Mouse (Mus musculus) myocyte (in vitro differentiated cells): ENCODE measurements around the gene Bpifa6. TPM values are rescaled to one million over a fixed set of nuclear protein-coding genes. Genes with fewer than 3 reads are reported as not detected.

Experiments used
- H3K27me3 ChIP-seq: one replicate; pipeline ENCODE4 v1.6.1; 2011; ENCODE audit not compliant: control insufficient read depth, insufficient read depth, insufficient read length
- H3K36me3 ChIP-seq: one replicate; pipeline ENCODE4 v1.6.1; 2011; ENCODE audit not compliant: control insufficient read depth, insufficient read depth
- H3K4me2 ChIP-seq: one replicate; pipeline ENCODE4 v1.6.1; 2011; ENCODE audit warnings: low read depth, control low read depth
- H3K4me3 ChIP-seq: one replicate; pipeline ENCODE4 v1.5.1; 2011; ENCODE audit warnings: mild to moderate bottlenecking, control low read depth, moderate library complexity
- H3K79me2 ChIP-seq: one replicate; pipeline ENCODE4 v1.6.1; 2011; ENCODE audit not compliant: control insufficient read depth, insufficient read depth
- H3ac ChIP-seq: one replicate; pipeline ENCODE4 v1.6.1; 2011; ENCODE audit not compliant: control insufficient read depth, insufficient read length
- CEBPB ChIP-seq: IDR thresholded peaks from 2 replicates; pipeline ENCODE4 v1.6.1; 2011; ENCODE audit warnings: mild to moderate bottlenecking, moderate library complexity; ENCODE audit not compliant: poor library complexity, insufficient read depth, severe bottlenecking
- E2F4 ChIP-seq: IDR thresholded peaks from one replicate; pipeline ENCODE4 v1.6.1; 2011; ENCODE audit warnings: mild to moderate bottlenecking, control low read depth, moderate library complexity; ENCODE audit not compliant: insufficient read depth
- MAX ChIP-seq: IDR thresholded peaks from one replicate; pipeline ENCODE4 v1.6.1; 2011; ENCODE audit warnings: low read depth, mild to moderate bottlenecking, control low read depth
- MYOD1 ChIP-seq, 3 experiments: IDR thresholded peaks; one replicate each; pipeline ENCODE4 v1.6.1; 2011; ENCODE audit warnings: control low read depth in 2 of 3, low read depth in 2 of 3, mild to moderate bottlenecking in 2 of 3, moderate library complexity in 1 of 3; ENCODE audit not compliant: insufficient read length in 2 of 3, control insufficient read depth in 1 of 3
- MYOG ChIP-seq, 3 experiments: IDR thresholded peaks; one replicate each; pipeline ENCODE4 v1.6.1; 2011; ENCODE audit warnings: control low read depth in 2 of 3, low read depth in 2 of 3, mild to moderate bottlenecking in 2 of 3; ENCODE audit not compliant: insufficient read length in 2 of 3, control insufficient read depth in 1 of 3, insufficient read depth in 1 of 3
- POLR2A ChIP-seq: IDR thresholded peaks from one replicate; pipeline ENCODE4 v1.6.1; 2011; ENCODE audit warnings: low read depth, mild to moderate bottlenecking, control low read depth, moderate library complexity; ENCODE audit not compliant: insufficient read length
- POLR2AphosphoS2 ChIP-seq: IDR thresholded peaks from one replicate; pipeline ENCODE4 v1.6.1; 2011; ENCODE audit warnings: low read depth, control low read depth; ENCODE audit not compliant: insufficient read length
- REST ChIP-seq: IDR thresholded peaks from one replicate; pipeline ENCODE4 v1.6.1; 2011; ENCODE audit warnings: mild to moderate bottlenecking, control low read depth, moderate library complexity; ENCODE audit not compliant: insufficient read depth, insufficient read length
- SRF ChIP-seq: IDR thresholded peaks from one replicate; pipeline ENCODE4 v1.6.1; 2011; ENCODE audit warnings: low read depth; ENCODE audit not compliant: control insufficient read depth, insufficient read length
- TCF12 ChIP-seq: IDR thresholded peaks from one replicate; pipeline ENCODE4 v1.6.1; 2011; ENCODE audit warnings: mild to moderate bottlenecking, control low read depth; ENCODE audit not compliant: poor library complexity, insufficient read depth, severe bottlenecking
- TCF3 ChIP-seq: IDR thresholded peaks from one replicate; pipeline ENCODE4 v1.6.1; 2011; ENCODE audit warnings: low read depth, control low read depth; ENCODE audit not compliant: insufficient read length
- USF1 ChIP-seq: IDR thresholded peaks from one replicate; pipeline ENCODE4 v1.6.1; 2011; ENCODE audit warnings: low read depth, mild to moderate bottlenecking, control low read depth, moderate library complexity
- polyA plus RNA-seq: library from polyadenylated mRNA; unstranded; fragments of >200 nt; fragmentation: generic; extraction: Trizol; gene quantifications from one replicate; pipeline ENCODE4 v1.2.1, GENCODE M21; 2012; ENCODE audit warnings: missing spikeins

The Bpifa6 gene
- polyA plus RNA-seq, 1 experiment: not detected

DNA sequence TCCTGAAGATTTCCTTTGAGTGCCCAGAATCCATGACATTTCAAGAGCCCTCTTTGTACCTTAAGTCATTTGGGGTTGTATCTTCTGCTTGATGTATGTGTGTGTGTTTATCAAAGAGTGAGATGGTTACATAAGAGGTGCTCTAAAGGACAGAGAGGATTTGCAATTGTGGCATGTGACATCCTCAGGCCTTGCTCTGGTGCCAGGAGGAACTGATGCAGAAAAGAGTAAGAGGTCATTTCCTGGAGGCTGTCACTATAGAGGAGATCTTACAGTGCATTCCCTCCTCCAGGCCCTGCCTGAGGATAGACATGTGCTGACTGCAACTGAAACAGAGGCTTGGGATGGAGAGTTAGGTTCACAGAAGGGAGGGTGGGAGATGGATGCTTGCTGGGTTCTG, 26.3 kb downstream of the Bpifa6 start:
- Histone ChIP-seq H3ac (no peak overlapping the region), H3K4me2 (no peak overlapping the region), H3K79me2 (no peaks in the 10 kb centered on the region), H3K4me3 (no peak overlapping the region), H3K36me3 (no peaks in the 10 kb centered on the region), H3K27me3 (no peaks in the 10 kb centered on the region)
- no peak for TF ChIP-seq POLR2AphosphoS2
- no peak for TF ChIP-seq MYOG (IDR thresholded peaks at IDR 0.05; ENCODE audit: control insufficient read depth in 1 of 3, insufficient read depth in 1 of 3, insufficient read length in 2 of 3, low read depth in 2 of 3)
- no peak for TF ChIP-seq CEBPB
- no peak for TF ChIP-seq POLR2A
- TF ChIP-seq MYOD1 (IDR thresholded peaks at IDR 0.05; ENCODE audit: control insufficient read depth in 1 of 3, insufficient read length in 2 of 3, low read depth in 2 of 3): no peak
- TF ChIP-seq REST: no peak
- no peak for TF ChIP-seq TCF12
- no peak for TF ChIP-seq E2F4
- TF ChIP-seq TCF3: no peak
- TF ChIP-seq SRF: no peak
- TF ChIP-seq USF1: no peak
- TF ChIP-seq MAX: no peak

GRCm38 (mm10) chr2:154004456-154004855, 29.7 kb downstream of the Bpifa6 start:
- TF ChIP-seq TCF3 (no peak), MAX (no peak), SRF (no peak), POLR2AphosphoS2 (no peak), USF1 (no peak), TCF12 (no peak)
- Histone ChIP-seq H3K36me3 (no peaks in the 10 kb centered on the region), H3K4me2 (no peak overlapping the region), H3K79me2 (no peaks in the 10 kb centered on the region), H3K27me3 (no peaks in the 10 kb centered on the region), H3K4me3 (no peak overlapping the region), H3ac (no peak overlapping the region)

DNA sequence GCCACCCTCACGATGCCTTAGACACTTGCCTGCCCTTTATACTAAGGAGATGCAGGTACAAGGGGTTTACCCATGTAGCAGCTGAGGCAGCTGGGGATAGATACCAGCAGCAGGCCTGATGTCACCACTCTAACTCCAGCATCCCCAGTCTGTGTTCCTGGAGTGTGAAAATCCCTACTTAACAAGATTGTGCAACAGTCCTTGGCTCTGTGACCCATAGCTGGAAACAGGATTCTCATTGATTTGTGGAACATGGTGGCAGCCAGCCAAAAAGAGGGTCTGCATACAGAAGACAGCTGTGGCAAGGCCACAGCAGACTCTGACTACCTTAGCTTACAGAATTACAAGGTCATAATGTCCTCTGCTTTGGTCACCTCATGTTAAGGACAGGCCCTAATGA, 30.3 kb downstream of the Bpifa6 start:
- TF ChIP-seq TCF12: no peak
- no peak overlapping the region for H3ac ChIP-seq
- H3K36me3 ChIP-seq: no peaks in the 10 kb centered on the region
- H3K4me2 ChIP-seq: no peak overlapping the region
- H3K79me2 ChIP-seq: no peaks in the 10 kb centered on the region
- H3K27me3 ChIP-seq: no peaks in the 10 kb centered on the region
- H3K4me3 ChIP-seq: no peak overlapping the region

DNA sequence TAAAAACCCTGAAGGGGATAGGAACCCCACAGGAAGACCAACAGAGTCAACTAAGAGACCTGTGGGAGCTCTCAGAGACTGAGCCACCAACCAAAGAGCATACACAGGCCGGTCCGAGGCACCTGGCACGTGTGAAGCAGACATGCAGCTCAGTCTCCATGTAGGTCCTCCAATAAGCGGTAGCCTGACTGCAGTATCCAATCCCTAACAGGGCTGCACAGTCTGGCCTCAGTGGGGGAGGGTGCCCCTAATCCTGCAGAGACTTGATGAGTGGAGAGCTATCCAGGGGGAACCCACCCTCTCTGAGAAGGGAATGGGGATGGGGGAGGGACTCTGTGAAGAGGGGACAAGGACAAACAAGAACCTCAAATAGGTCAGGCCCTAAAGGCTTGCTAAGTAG, 31.0 kb downstream of the Bpifa6 start:
- Histone ChIP-seq H3K27me3 (no peaks in the 10 kb centered on the region), H3K4me2 (no peak overlapping the region), H3K36me3 (no peaks in the 10 kb centered on the region), H3K79me2 (no peaks in the 10 kb centered on the region), H3K4me3 (no peak overlapping the region), H3ac (no peak overlapping the region)
- TF ChIP-seq TCF3: no peak
- TF ChIP-seq POLR2A: no peak
- TF ChIP-seq MYOG (IDR thresholded peaks at IDR 0.05; ENCODE audit: control insufficient read depth in 1 of 3, insufficient read depth in 1 of 3, insufficient read length in 2 of 3, low read depth in 2 of 3): no peak
- TF ChIP-seq MYOD1 (IDR thresholded peaks at IDR 0.05; ENCODE audit: control insufficient read depth in 1 of 3, insufficient read length in 2 of 3, low read depth in 2 of 3): no peak
- TF ChIP-seq POLR2AphosphoS2: no peak
- no peak for TF ChIP-seq REST
- TF ChIP-seq E2F4: no peak
- TF ChIP-seq USF1: no peak
- no peak for TF ChIP-seq TCF12
- TF ChIP-seq SRF: no peak
- no peak for TF ChIP-seq CEBPB
- no peak for TF ChIP-seq MAX

DNA sequence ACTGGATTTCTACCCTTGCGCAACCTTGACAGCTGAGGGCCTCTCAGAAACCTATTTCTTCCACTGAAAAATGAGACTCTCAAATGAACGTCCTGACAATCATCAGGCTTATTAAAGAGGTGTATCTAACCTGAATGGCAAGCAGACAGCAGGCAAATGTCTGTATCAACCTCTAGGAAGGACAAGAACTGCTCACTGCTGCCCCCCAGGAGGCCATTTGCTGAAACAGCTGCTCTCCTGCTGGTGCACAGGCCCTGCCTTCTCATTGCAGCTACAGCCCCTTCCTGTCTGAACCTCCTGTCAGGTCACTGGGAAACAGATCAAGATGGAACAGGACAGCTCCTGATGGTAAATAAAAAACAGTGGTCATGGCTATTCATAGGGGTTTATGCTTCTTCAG, 31.6 kb downstream of the Bpifa6 start:
- Histone ChIP-seq H3K4me2 (no peak overlapping the region), H3K79me2 (no peaks in the 10 kb centered on the region), H3ac (no peak overlapping the region), H3K27me3 (no peaks in the 10 kb centered on the region), H3K36me3 (no peaks in the 10 kb centered on the region), H3K4me3 (no peak overlapping the region)
- TF ChIP-seq TCF12: no peak
- no peak for TF ChIP-seq USF1
- no peak for TF ChIP-seq SRF

DNA sequence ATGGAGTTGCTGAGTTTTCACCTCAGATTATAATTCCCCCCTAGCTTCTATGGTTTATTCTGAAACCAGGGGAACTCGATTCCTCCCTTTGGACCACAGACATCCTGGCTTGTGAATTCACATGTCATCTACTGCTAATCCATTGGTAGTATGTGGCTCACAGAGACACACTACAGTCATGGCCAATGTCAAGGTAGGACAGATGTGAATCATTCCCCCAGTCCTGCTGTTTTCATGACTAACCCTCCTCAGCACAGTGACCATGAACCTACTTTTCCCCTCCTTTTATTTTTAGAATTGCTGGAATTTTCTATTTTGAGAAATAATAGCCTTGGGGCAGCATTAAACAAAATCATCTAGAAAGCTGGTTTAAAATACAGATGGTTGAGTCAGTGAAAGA, 32.6 kb downstream of the Bpifa6 start:
- Histone ChIP-seq H3K79me2 (no peaks in the 10 kb centered on the region), H3K36me3 (no peaks in the 10 kb centered on the region), H3K4me3 (no peak overlapping the region), H3ac (no peak overlapping the region), H3K4me2 (no peak overlapping the region), H3K27me3 (no peaks in the 10 kb centered on the region)
- TF ChIP-seq TCF3 (no peak), E2F4 (no peak), MYOG (IDR thresholded peaks at IDR 0.05; ENCODE audit: control insufficient read depth in 1 of 3, insufficient read depth in 1 of 3, insufficient read length in 2 of 3, low read depth in 2 of 3) (no peak), MYOD1 (IDR thresholded peaks at IDR 0.05; ENCODE audit: control insufficient read depth in 1 of 3, insufficient read length in 2 of 3, low read depth in 2 of 3) (no peak), POLR2A (no peak), TCF12 (no peak), USF1 (no peak), REST (no peak), POLR2AphosphoS2 (no peak), CEBPB (no peak), SRF (no peak), MAX (no peak)
